Mouse (Mus musculus) thymus, adult 2 months (tissue): ENCODE results near the gene Oxld1.
A peak's percentile ranks its signal among the peaks of the same experiment; 100 is the strongest.

ENCODE experiments used
- CTCF ChIP-seq: fragments of 200-500 bp; IDR thresholded peaks from 2 replicates; pipeline ENCODE4 v1.5.1; 2012; ENCODE audit warnings: mild to moderate bottlenecking, control low read depth, low read length, moderate library complexity, borderline replicate concordance; ENCODE audit not compliant: control insufficient read depth, poor library complexity, insufficient read depth; ENCODE audit errors: extremely low read depth
- POLR2A ChIP-seq: fragments of 200-500 bp; IDR thresholded peaks from 2 replicates; pipeline ENCODE4 v1.6.1; 2012; ENCODE audit warnings: mild to moderate bottlenecking, low read length, control low read depth, moderate library complexity; ENCODE audit not compliant: control insufficient read depth, poor library complexity, insufficient read depth; ENCODE audit errors: extremely low read depth

- TF ChIP-seq CTCF (no peak), POLR2A (peak; percentile 56)
These were observed 26.6 kb upstream of the Oxld1 start, which contains the start of gene Mrpl12 for GRCm38 (mm10) chr11:120484265-120484981.
